Mouse (Mus musculus): ENCODE results near the gene Suclg2.

- TF ChIP-seq CTCF (IDR thresholded peaks at IDR 0.05; ENCODE audit: low read depth, low read length): no peak
- no peak for TF ChIP-seq TAL1 (conservative IDR thresholded peaks at IDR 0.05; ENCODE audit: low read depth, low read length)
- no peak for TF ChIP-seq POLR2AphosphoS5 (IDR thresholded peaks at IDR 0.05; ENCODE audit: insufficient replicate concordance, low read depth, low read length)
- no peak for TF ChIP-seq GATA1 (IDR thresholded peaks at IDR 0.05; ENCODE audit: borderline replicate concordance, low read length)
Observed at GRCm38 (mm10) chr6:95657671-95658070, 60.9 kb downstream of the Suclg2 start.
